Mouse (Mus musculus) NIH3T3 (cell line): ENCODE results near the gene Specc1l.
A peak's percentile ranks its signal among the peaks of the same experiment; 100 is the strongest.

Experiments used
- DNase-seq: peaks from one replicate; pipeline ENCODE4 v3.0.0-alpha.2; 2012; ENCODE audit warnings: low read depth

Specc1l gene

DNA sequence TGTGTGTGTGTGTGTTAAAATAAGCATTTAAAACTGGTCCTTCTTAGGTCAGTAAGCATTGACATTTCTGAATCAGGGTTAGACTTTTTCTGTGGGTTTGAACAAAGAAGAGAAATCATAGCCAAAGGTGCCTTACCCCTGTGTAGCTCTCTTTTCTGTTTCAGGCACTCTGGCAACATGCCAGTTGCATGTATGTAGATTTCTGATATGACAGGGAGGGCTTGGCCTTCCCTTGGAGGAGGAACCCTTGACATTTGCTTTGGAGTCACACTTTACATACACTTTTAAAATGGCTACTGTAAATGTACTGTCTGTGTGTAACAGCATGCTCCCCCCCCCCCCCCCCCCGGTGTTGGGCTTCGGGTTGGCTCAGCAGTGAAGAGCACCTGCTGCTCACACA is 12.8 kb downstream of the Specc1l start:
- no peak for DNase-seq

DNA sequence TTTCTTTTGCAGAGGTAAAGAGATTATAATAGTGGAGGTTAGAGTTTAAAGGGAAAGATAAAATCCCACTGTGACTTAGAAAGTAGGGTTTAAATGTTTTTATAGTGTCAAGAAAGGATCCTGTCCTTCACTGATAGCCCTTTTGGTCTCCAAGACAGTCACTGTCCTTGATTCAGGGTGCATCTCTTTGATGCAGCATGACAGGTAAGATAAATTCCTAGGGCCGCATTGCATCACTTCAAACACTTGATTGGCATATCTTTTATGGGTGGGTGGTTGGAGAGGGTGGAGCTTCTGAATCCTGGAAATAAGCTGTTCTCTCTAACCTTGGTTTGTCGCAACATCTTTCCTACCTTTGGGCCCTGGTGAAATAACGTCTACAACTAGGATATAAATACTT is 15.5 kb downstream of the Specc1l start:
- no peak for DNase-seq

- no peak for DNase-seq
Measured at GRCm38 (mm10) chr10:75230572-75230971, 18.7 kb downstream of the Specc1l start.

GRCm38 (mm10) chr10:75231876-75232275 is 20.0 kb downstream of the Specc1l start:
- no peak for DNase-seq

- no peak for DNase-seq
Measured at GRCm38 (mm10) chr10:75232612-75233155, 20.8 kb downstream of the Specc1l start.

GRCm38 (mm10) chr10:75233489-75233888 is 21.6 kb downstream of the Specc1l start:
- DNase-seq = no peak

- no peak for DNase-seq
Measured at GRCm38 (mm10) chr10:75235726-75236125, 23.9 kb downstream of the Specc1l start.

- DNase-seq = no peak
Measured at GRCm38 (mm10) chr10:75236156-75236555, 24.3 kb downstream of the Specc1l start.

DNA sequence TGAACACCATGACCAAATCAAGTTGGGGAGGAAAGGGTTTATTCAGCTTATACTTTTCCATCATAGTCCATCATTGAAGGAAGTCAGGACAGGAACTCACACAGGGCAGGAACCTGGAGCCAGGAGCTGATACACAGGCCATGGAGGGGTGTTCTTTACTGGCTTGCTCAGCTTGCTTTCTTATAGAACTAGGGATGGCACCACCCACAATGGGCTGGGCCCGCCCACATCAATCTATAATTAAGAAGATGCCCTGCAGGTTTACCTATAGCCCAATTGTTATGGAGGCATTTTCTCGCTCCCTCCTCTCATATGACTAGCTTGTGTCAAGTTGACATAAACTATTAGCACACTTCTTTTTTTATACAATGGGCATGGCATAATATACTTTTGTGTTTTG is 25.3 kb downstream of the Specc1l start:
- DNase-seq = no peak

DNA sequence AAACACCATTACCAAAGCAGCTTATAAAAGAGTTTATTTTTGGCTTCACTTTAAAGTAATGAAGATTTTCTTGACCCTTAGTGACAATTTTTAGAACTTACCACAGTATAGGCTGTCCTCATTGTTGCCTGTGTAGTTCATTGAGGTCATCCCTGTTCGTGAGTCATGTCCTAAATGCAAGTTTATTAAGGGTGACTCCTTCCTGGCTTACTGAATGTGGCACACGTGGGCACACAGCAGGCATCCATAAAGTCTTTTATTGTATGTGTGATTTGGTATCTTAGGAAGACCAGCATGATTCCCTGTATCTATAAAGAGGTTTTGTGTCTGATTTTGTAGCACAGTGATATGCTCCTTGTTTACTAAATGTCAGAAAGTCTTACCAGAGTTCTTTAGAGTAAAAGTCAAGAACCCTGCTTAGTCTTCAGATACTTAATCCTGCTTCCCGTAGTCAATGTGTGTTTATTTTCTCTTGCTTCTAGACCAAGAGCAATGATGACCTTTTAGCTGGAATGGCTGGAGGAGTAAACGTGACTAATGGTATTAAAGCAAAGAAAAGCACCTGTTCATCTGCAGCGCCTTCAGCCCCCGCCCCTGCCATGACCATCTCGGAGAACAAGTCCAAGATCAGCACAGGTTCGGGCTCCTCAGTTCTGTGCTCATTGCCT is 28.8 kb downstream of the Specc1l start:
- no peak for DNase-seq

DNA sequence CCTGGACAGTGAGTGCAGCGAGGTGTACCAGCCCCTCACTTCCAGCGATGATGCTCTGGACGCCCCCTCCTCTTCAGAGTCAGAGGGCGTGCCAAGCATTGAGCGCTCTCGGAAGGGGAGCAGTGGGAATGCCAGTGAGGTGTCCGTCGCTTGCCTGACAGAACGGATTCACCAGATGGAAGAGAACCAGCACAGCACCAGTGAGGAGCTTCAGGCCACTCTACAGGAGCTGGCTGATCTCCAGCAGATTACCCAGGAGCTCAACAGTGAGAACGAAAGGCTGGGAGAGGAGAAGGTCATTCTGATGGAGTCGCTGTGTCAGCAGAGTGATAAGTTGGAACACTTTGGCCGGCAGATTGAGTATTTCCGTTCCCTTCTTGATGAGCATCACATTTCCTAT is 33.9 kb downstream of the Specc1l start:
- no peak for DNase-seq

GRCm38 (mm10) chr10:75246331-75246730 is 34.5 kb downstream of the Specc1l start:
- no peak for DNase-seq

DNA sequence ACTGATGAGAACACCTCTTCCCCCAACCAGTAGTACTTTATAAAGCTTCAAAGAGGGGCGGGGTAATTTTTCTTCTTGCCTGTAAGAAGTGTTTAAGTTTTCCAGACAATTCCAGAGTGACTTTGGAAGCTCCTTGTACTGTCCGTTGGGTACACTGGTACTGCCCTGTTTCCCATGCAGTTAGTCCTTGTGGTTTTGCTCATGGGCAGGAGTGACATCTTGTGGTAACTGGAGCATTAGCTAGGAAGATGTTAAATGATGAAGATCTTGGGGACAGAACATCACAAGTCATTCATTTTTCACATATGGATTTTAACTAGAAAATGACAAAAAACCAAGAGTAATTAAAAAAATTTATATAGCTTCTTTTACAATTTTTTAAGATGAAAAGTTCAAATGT is 39.1 kb downstream of the Specc1l start:
- DNase-seq = peak; percentile 63

- peak; percentile 78 for DNase-seq
Measured at GRCm38 (mm10) chr10:75252301-75253022, 40.6 kb downstream of the Specc1l start.

DNA sequence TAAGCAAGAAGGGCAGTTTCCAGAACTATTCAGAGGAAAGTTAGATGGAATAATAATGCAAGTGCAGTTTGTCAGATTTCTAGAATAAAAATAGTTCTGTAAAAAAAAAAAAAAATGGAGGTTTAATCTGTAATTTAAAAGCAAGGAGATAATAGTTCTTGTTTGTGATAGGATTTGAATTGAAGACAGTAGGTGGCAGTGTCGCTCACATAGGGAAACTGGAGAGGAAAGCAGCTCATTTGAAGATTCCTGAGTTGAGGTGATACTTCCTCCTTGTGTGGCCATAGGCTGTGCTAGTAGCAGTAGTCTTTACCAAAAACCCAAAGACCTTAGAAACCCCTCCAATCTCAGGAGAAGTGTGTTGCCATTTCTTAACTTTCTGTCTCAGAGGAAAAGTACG is 43.2 kb downstream of the Specc1l start:
- peak; percentile 74 for DNase-seq

DNA sequence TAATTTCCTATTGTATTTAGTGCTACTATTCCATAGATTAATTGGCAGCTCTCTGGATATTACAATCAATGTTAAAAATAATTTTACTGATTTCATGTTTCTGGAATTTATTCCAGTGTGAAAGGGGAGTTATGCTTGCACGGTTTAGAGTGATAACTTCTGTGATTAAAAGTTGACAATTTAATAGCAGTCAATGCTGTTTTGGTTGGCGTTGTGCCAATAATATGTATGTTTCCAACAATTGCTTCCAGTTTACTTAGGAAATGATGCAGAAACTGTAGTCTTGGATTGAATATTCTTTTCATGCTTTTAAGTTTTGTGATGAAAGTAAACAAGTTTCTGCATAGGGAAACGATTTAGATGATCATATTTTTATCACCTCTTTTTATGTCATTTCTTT is 45.5 kb downstream of the Specc1l start:
- peak; percentile 20 for DNase-seq

GRCm38 (mm10) chr10:75258241-75258640 is 46.4 kb downstream of the Specc1l start:
- DNase-seq = no peak

DNA sequence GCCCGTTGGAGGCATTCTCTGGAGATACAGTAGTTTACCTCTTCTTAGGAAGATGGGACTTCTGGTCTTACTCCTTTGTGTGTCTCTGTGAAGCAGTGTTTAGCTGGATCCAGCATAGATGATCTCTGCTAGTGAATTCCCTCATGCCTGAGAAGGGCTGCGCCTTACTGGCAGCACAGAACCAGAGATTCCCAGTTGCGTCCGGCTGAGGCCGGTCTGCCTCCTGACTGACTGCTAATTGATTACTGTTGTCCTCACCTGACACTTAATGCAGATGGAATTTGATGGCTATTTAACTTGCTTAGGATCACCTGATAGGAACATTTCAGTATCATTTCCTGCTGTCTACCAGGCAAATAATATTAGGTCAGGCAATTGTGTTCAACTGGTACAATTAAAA is 49.4 kb downstream of the Specc1l start:
- DNase-seq = no peak

GRCm38 (mm10) chr10:75264993-75265555 is 53.2 kb downstream of the Specc1l start:
- DNase-seq = peak; percentile 53

GRCm38 (mm10) chr10:75273020-75273419 is 61.1 kb downstream of the Specc1l start:
- no peak for DNase-seq

DNA sequence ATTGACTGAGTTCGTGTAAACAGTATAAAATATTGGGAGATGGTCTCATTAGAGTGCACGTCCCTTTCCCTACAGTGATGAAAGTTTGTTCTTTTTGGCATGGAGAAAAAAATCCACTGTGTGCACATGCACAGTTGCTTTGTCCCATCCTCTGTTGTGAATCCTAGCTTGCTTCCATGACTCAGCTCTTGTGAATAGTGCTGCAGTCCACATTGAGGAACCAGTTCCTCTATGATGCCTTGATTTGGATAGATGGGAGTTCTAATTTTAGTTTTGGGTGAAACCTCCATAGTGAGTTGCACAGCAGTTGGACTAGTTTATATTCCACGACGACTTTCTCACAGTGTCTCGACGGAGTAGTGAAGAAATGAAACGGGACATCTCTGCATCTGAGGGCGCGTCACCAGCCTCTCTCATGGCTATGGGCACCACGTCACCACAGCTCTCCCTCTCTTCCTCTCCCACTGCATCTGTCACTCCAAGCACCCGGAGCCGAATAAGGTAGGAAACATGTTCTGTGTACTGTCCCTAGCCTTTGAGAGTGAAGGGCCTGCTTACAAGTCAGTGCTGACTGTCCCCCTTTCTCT is 64.6 kb downstream of the Specc1l start:
- no peak for DNase-seq

- peak; percentile 51 for DNase-seq
Measured at GRCm38 (mm10) chr10:75277501-75277900, 65.6 kb downstream of the Specc1l start.

GRCm38 (mm10) chr10:75282648-75283047 is 70.8 kb downstream of the Specc1l start:
- DNase-seq = no peak
